Mouse (Mus musculus) neural tube, embryonic 15.5 days (tissue): Measurements from ENCODE around the gene 1810049J17Rik. TPM values are rescaled to one million over a fixed set of nuclear protein-coding genes. Genes with fewer than 3 reads are reported as not detected.

ENCODE experiments used
- ATAC-seq: fragments of 200-750 bp; cut with Nextera tagmentation; 2 replicates; pipeline ENCODE4 v1.8.0; 2017; ENCODE audit warnings: mild to moderate bottlenecking, moderate TSS enrichment, moderate library complexity; ENCODE audit not compliant: low FRiP score
- H3K27ac ChIP-seq: fragments of 300-500 bp; sonication (generic); replicated peaks from 2 replicates; pipeline ENCODE4 v1.5.1; 2015; ENCODE audit warnings: mild to moderate bottlenecking, inconsistent platforms
- H3K27me3 ChIP-seq: fragments of 300-500 bp; sonication (generic); replicated peaks from 2 replicates; pipeline ENCODE4 v1.6.1; 2015; ENCODE audit warnings: inconsistent platforms
- H3K36me3 ChIP-seq: fragments of 300-500 bp; sonication (generic); 2 replicates; pipeline ENCODE4 v1.6.1; 2015; ENCODE audit warnings: inconsistent platforms
- H3K4me1 ChIP-seq: fragments of 300-500 bp; sonication (generic); 2 replicates; pipeline ENCODE4 v1.6.1; 2015; ENCODE audit warnings: inconsistent platforms
- H3K4me2 ChIP-seq: fragments of 300-500 bp; sonication (generic); 2 replicates; pipeline ENCODE4 v1.6.1; 2015; ENCODE audit warnings: inconsistent platforms, mild to moderate bottlenecking, moderate library complexity
- H3K4me3 ChIP-seq: fragments of 300-500 bp; sonication (generic); replicated peaks from 2 replicates; pipeline ENCODE4 v1.5.1; 2015; ENCODE audit warnings: mild to moderate bottlenecking, inconsistent platforms
- H3K9ac ChIP-seq: fragments of 300-500 bp; sonication (generic); replicated peaks from 2 replicates; pipeline ENCODE4 v1.6.1; 2015; ENCODE audit warnings: mild to moderate bottlenecking, inconsistent platforms
- H3K9me3 ChIP-seq: fragments of 300-500 bp; sonication (generic); replicated peaks from 2 replicates; pipeline ENCODE4 v1.6.1; 2016; ENCODE audit warnings: inconsistent platforms
- whole genome bisulfite sequencing: fragments of 180-500 bp; shearing (Covaris S2); methylation state at CpG from one replicate; pipeline ENCODE4 v1.1.7; 2015; ENCODE audit warnings: mixed read lengths; 5-methylcytosine and 5-hydroxymethylcytosine counted together
- polyA plus RNA-seq: library from polyadenylated mRNA; unstranded; fragments of >200 nt; fragmentation: Nextera tagmentation; extraction: Ambion mirVana; gene quantifications from 2 replicates; pipeline ENCODE4 v1.2.1, GENCODE M21; 2015

The 1810049J17Rik gene
- polyA plus RNA-seq, 1 experiment from 2014 or later = not detected

- no peak for ATAC-seq
- peaks cover 4% of the 10 kb centered on the region; the same call in 1 of the 2 replicates for H3K36me3 ChIP-seq
- no peak overlapping the region for H3K4me3 ChIP-seq
- H3K27ac ChIP-seq = no peak overlapping the region
- H3K4me2 ChIP-seq = no peak overlapping the region
- peaks cover 7% of the 10 kb centered on the region for H3K4me1 ChIP-seq
- H3K27me3 ChIP-seq = no peaks in the 10 kb centered on the region
- 46% methylated on average over 5 of the region's 5 CpGs for WGBS
- H3K9me3 ChIP-seq = no peaks in the 10 kb centered on the region
- H3K9ac ChIP-seq = no peak overlapping the region
These were observed 19.1 kb upstream of the 1810049J17Rik start for GRCm38 (mm10) chr15:12340536-12341400.

DNA sequence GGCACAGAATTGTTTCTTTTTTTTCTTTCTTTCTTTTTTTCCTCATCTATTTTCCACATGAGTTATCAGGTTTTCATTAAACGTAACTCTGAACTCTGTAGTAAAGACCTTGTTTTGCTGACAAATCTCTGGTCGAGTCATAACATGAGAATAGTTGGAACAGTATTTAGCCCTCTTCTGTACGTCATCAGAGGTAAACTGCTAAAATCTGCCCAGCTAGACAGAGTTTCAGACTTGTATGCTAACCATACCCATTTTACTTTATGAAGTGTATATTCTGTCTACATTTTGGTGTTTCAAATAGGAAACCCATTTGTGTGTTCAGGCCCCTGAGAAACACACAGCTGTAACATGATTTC lies 16.1 kb upstream of the 1810049J17Rik start:
- no peak for ATAC-seq
- Histone ChIP-seq H3K27ac (no peak overlapping the region), H3K4me3 (no peak overlapping the region), H3K27me3 (no peaks in the 10 kb centered on the region), H3K4me2 (no peak overlapping the region), H3K36me3 (no peaks in the 10 kb centered on the region), H3K4me1 (peaks cover 7% of the 10 kb centered on the region), H3K9me3 (no peaks in the 10 kb centered on the region), H3K9ac (no peak overlapping the region)
- WGBS = 73% methylated on average over 3 of the region's 3 CpGs

GRCm38 (mm10) chr15:12337030-12337778 lies 15.5 kb upstream of the 1810049J17Rik start:
- ATAC-seq = no peak
- H3K9ac ChIP-seq = no peak overlapping the region
- no peaks in the 10 kb centered on the region for H3K9me3 ChIP-seq
- H3K4me1 ChIP-seq = peaks cover 7% of the 10 kb centered on the region
- no peaks in the 10 kb centered on the region for H3K27me3 ChIP-seq
- H3K4me2 ChIP-seq = no peak overlapping the region
- no peak overlapping the region for H3K27ac ChIP-seq
- no peak overlapping the region for H3K4me3 ChIP-seq
- 84% methylated on average over 4 of the region's 4 CpGs for WGBS
- no peaks in the 10 kb centered on the region for H3K36me3 ChIP-seq

DNA sequence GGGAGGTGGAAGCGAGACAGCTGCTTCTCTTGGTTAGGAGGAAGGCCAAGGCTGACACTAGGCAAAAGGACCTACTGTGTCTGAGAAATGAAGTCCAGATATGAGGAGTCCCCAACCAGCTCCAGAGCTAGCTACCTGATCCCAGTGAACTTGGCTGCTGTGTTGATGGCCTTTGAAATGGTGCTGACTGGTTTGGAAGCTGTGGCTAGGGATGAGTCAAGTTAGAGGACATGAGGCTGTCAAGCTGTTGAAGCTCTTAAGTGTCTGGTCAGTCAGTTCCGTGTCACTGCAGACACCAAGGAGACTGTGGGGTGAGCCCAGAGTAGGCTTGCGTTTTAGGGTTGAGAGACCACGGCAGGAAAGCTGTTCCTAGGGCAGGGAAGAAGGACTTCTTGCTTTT lies 12.7 kb upstream of the 1810049J17Rik start:
- Histone ChIP-seq H3K4me3 (no peak overlapping the region), H3K27me3 (no peaks in the 10 kb centered on the region), H3K4me1 (peaks cover 9% of the 10 kb centered on the region), H3K27ac (no peak overlapping the region), H3K9me3 (no peaks in the 10 kb centered on the region), H3K36me3 (no peaks in the 10 kb centered on the region), H3K9ac (no peak overlapping the region), H3K4me2 (no peak overlapping the region)
- no peak for ATAC-seq
- WGBS = 90% methylated on average over 4 of the region's 4 CpGs

DNA sequence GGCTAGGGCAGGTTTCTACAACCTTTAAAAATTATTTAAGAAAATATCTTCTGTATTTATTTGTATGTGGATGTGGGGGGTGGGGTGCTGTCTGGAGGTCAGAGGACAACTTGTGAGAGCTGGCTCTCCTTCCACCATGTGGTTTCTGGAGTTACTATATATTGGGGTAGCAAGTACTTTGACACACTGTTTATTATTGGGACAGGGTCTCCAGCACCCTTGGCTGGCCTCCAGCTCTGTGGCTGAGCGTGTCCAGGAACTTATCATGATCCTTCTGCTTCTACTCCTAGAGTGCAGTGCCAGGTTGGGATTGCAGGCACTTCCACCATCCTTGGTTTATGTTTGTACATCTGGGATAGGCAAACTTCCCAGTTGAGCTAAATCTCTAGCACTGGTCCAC lies 9.6 kb upstream of the 1810049J17Rik start:
- H3K4me3 ChIP-seq = no peak overlapping the region
- H3K36me3 ChIP-seq = no peaks in the 10 kb centered on the region
- WGBS = 53% methylated on average over 1 of the region's 1 CpGs
- no peak overlapping the region for H3K27ac ChIP-seq
- peaks cover 12% of the 10 kb centered on the region for H3K4me1 ChIP-seq
- H3K27me3 ChIP-seq = no peaks in the 10 kb centered on the region
- no peak overlapping the region for H3K9ac ChIP-seq
- ATAC-seq = no peak
- H3K9me3 ChIP-seq = no peaks in the 10 kb centered on the region
- H3K4me2 ChIP-seq = no peak overlapping the region

GRCm38 (mm10) chr15:12330892-12331291 lies 9.2 kb upstream of the 1810049J17Rik start:
- H3K27ac ChIP-seq = no peak overlapping the region
- H3K9ac ChIP-seq = no peak overlapping the region
- no peaks in the 10 kb centered on the region for H3K9me3 ChIP-seq
- ATAC-seq = no peak
- H3K4me2 ChIP-seq = no peak overlapping the region
- peaks cover 15% of the 10 kb centered on the region for H3K4me1 ChIP-seq
- no peak overlapping the region for H3K4me3 ChIP-seq
- no peaks in the 10 kb centered on the region for H3K36me3 ChIP-seq
- H3K27me3 ChIP-seq = no peaks in the 10 kb centered on the region

DNA sequence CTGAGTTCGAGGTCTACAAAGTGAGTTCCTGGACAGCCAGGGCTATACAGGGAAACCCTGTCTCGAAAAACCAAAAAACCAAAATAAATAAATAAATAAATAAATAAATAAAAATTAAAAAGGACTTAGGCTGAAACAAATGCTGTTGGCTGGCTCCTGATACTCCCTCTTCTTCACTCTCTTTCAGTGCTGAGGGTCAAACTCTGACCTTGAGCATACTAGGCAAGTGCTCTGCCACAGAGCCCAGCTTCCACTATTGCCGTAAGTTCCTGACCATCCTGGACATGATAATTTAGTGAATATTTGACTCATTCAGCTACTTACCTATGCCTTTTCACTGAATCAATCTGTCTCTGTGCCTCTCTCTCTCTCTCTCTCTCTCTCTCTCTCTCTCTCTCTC lies 8.7 kb upstream of the 1810049J17Rik start:
- 93% methylated on average over 3 of the region's 3 CpGs for WGBS
- peaks cover 20% of the 10 kb centered on the region for H3K4me1 ChIP-seq
- no peak for ATAC-seq
- no peak overlapping the region for H3K4me3 ChIP-seq
- no peak overlapping the region for H3K4me2 ChIP-seq
- H3K9me3 ChIP-seq = no peaks in the 10 kb centered on the region
- no peak overlapping the region for H3K9ac ChIP-seq
- H3K27me3 ChIP-seq = no peaks in the 10 kb centered on the region
- no peak overlapping the region for H3K27ac ChIP-seq
- H3K36me3 ChIP-seq = no peaks in the 10 kb centered on the region

GRCm38 (mm10) chr15:12324326-12324725 lies 2.6 kb upstream of the 1810049J17Rik start:
- Histone ChIP-seq H3K4me2 (peak overlapping the region; percentile 78), H3K4me1 (peaks cover 47% of the 10 kb centered on the region), H3K4me3 (no peak overlapping the region), H3K27me3 (peaks cover 3% of the 10 kb centered on the region; the same call in 1 of the 2 replicates), H3K36me3 (no peaks in the 10 kb centered on the region), H3K27ac (no peak overlapping the region), H3K9me3 (no peaks in the 10 kb centered on the region), H3K9ac (no peak overlapping the region)
- WGBS = 89% methylated on average over 1 of the region's 1 CpGs
- ATAC-seq = no peak

DNA sequence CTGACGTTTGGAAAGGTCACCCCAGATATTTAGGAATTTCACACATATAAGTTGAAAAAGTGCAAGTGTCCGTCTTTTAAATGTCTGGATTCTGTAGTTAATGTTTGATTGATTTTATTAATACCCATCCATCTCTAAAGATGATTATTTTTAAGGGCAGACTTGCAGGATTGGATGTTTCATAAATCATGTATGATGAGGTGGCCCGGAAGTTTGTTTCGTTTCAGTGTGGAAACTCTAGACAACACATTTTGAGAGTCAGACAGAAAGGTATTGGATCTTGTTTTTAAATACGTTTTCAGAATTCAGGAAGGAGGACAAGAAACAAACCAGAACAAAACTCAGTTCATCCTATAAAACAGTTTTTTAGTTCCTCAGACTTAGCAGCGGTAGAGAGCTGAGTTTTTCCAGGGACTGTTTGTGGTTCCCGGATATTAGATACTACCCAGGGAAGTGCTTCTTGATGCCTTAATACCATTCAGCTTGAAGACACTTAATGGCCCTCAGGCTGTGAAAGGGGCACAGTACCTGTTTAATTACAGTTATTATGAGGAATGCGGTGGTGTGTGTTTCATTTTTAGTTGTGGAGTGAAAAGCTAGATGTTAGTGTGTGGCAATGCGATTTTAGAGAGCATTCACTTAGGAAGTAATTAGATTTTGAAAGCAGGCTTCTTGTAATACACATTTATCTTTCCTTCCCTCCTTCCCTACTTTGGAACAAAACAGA lies 1.1 kb upstream of the 1810049J17Rik start:
- H3K4me2 ChIP-seq = peak overlapping the region; percentile 78
- H3K9me3 ChIP-seq = no peaks in the 10 kb centered on the region
- H3K9ac ChIP-seq = peak overlapping the region; percentile 94
- peaks cover 45% of the 10 kb centered on the region for H3K4me1 ChIP-seq
- peaks cover 3% of the 10 kb centered on the region; the same call in 1 of the 2 replicates for H3K27me3 ChIP-seq
- peak overlapping the region; percentile 99 for H3K4me3 ChIP-seq
- H3K36me3 ChIP-seq = no peaks in the 10 kb centered on the region
- no peak for ATAC-seq
- no peak overlapping the region for H3K27ac ChIP-seq
- WGBS = 9% methylated on average over 9 of the region's 9 CpGs

DNA sequence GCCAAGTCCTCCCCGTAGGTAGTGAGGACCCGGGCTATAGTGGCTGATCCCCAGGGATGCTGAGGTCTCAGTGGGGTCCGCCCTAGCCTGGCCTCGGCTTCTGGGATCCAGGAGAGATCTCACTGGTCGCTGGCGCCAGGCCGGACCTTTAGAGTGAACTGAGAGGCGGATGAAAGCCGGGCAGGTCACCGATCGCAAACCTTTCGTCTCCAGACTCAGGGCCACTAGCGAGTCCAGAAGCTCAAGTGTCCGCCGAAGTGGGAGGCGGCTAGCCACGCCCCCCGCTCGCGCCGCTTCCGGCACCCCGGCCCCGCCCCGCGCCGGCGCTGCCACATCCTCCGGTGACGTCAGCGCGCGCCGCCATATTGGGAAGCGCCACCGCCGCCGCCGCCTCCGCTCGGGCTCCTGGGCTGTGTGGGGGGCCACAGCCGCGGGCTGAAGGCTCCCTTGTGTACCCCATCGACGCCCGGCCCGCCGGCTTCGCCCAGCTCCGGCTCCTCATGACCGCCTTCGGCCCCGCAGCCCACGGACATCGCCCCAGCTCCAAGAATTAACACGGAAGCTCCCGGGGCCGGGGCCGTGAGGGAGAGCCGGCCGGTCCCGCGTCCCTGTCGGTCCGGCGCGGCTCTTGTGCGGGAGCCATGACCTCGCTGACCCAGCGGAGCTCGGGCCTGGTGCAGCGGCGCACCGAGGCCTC lies 460 bp downstream of the 1810049J17Rik start, which contains the start of gene Golph3:
Gene Golph3, plus strand, starts transcription at position 360 of the 697 bp plus-strand sequence.
- H3K9ac ChIP-seq = peak within 1 kb of the TSS; percentile 94
- H3K27me3 ChIP-seq = peaks cover 3% of the 10 kb centered on the region; the same call in 1 of the 2 replicates
- no peaks in the 10 kb centered on the region for H3K36me3 ChIP-seq
- H3K9me3 ChIP-seq = no peaks in the 10 kb centered on the region
- peak; percentile 97 for ATAC-seq
- peak within 1 kb of the TSS; percentile 99 for H3K4me3 ChIP-seq
- peaks cover 42% of the 10 kb centered on the region for H3K4me1 ChIP-seq
- H3K4me2 ChIP-seq = peak within 1 kb of the TSS; percentile 78
- H3K27ac ChIP-seq = peak within 1 kb of the TSS; percentile 95
- under 1% methylated on average over 72 of the region's 74 CpGs for WGBS
